Mouse (Mus musculus) kidney, postnatal 0 days (tissue): Measurements from ENCODE around the gene Fez2. TPM values are rescaled to one million over a fixed set of nuclear protein-coding genes. Genes with fewer than 3 reads are reported as not detected.

Experiments used
- ATAC-seq: fragments of 200-750 bp; cut with Nextera tagmentation; replicated peaks from 2 replicates; pipeline ENCODE4 v1.8.0; 2017; ENCODE audit warnings: low read depth, moderate number of reproducible peaks, moderate TSS enrichment, moderate library complexity; ENCODE audit not compliant: low FRiP score
- DNase-seq: peaks from one replicate; pipeline ENCODE4 v3.0.0-alpha.2; 2016; ENCODE audit warnings: low spot score
- H3K27ac ChIP-seq: fragments of 300-500 bp; sonication (generic); 2 replicates; pipeline ENCODE4 v1.5.1; 2014; ENCODE audit warnings: mild to moderate bottlenecking
- H3K27me3 ChIP-seq: fragments of 300-500 bp; sonication (generic); 2 replicates; pipeline ENCODE4 v1.6.1; 2014; ENCODE audit warnings: low read length, mixed read lengths; ENCODE audit not compliant: insufficient read depth
- H3K36me3 ChIP-seq: fragments of 300-500 bp; sonication (generic); 2 replicates; pipeline ENCODE4 v1.6.1; 2014; ENCODE audit warnings: low read length, mixed read lengths; ENCODE audit not compliant: insufficient read depth
- H3K4me1 ChIP-seq: fragments of 300-500 bp; sonication (generic); replicated peaks from 2 replicates; pipeline ENCODE4 v1.6.1; 2014; ENCODE audit warnings: antibody characterized with exemption, low read length, mixed read lengths; ENCODE audit not compliant: insufficient read depth
- H3K4me2 ChIP-seq: fragments of 300-500 bp; sonication (generic); 2 replicates; pipeline ENCODE4 v1.6.1; 2014; ENCODE audit warnings: mild to moderate bottlenecking, low read length, moderate library complexity, mixed read lengths
- H3K4me3 ChIP-seq: fragments of 300-500 bp; sonication (generic); replicated peaks from 2 replicates; pipeline ENCODE4 v1.5.1; 2014; ENCODE audit warnings: low read depth, low read length
- H3K9ac ChIP-seq: fragments of 300-500 bp; sonication (generic); 2 replicates; pipeline ENCODE4 v1.6.1; 2014; ENCODE audit warnings: low read depth, low read length
- H3K9me3 ChIP-seq: fragments of 300-500 bp; sonication (generic); replicated peaks from 2 replicates; pipeline ENCODE4 v1.6.1; 2016; ENCODE audit warnings: low read length, inconsistent platforms, mixed read lengths
- CTCF ChIP-seq: IDR thresholded peaks from 2 replicates; pipeline ENCODE4 v1.5.1; 2016; ENCODE audit warnings: antibody characterized with exemption, low read depth, mild to moderate bottlenecking, moderate library complexity
- WGBS: fragments of 180-500 bp; shearing (Covaris S2); extraction: QIAGEN DNeasy Blood & Tissue Kit; methylation state at CpG from one replicate; pipeline ENCODE4 v1.1.7; 2014; 5-methylcytosine and 5-hydroxymethylcytosine counted together
- polyA plus RNA-seq: library from polyadenylated mRNA; unstranded; fragments of >200 nt; fragmentation: Nextera tagmentation; extraction: Ambion mirVana; gene quantifications from 2 replicates; pipeline ENCODE4 v1.2.1, GENCODE M21; 2015

Fez2 gene
- polyA plus RNA-seq, 1 experiment from 2014 or later = 46.5 TPM

DNA sequence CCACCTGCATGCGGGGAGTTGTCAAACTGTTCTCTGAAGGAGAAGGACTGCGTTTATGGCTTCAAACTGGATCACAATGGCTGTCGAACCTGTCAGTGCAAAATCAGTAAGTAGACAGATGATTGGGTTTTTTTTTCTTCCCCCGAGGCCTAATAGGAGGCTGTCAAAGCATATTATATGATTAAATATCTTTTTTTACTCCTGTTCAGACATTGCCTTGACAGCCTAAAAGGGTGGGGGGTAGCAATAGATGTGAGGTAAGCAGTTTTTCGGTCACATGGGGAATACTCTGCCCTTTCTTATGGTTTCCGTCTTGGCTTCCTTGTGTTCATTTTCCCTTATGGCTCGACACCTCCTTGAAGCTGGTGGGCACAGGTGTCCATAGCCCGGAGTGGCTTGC, 82.7 kb downstream of the Fez2 start:
- peaks cover 5% of the 10 kb centered on the region; the same call in 1 of the 2 replicates for H3K36me3 ChIP-seq
- no peaks in the 10 kb centered on the region for H3K9me3 ChIP-seq
- DNase-seq = no peak
- no peak overlapping the region for H3K27ac ChIP-seq
- no peak overlapping the region for H3K4me3 ChIP-seq
- no peak for ATAC-seq
- H3K4me1 ChIP-seq = 0 out of 2 replicates have a peak, but pooled peaks cover 5% of the 10 kb centered on the region
- 90% methylated on average over 8 of the region's 8 CpGs for WGBS
- H3K4me2 ChIP-seq = no peak overlapping the region
- no peaks in the 10 kb centered on the region for H3K27me3 ChIP-seq
- no peak for TF ChIP-seq CTCF
- no peak overlapping the region for H3K9ac ChIP-seq

DNA sequence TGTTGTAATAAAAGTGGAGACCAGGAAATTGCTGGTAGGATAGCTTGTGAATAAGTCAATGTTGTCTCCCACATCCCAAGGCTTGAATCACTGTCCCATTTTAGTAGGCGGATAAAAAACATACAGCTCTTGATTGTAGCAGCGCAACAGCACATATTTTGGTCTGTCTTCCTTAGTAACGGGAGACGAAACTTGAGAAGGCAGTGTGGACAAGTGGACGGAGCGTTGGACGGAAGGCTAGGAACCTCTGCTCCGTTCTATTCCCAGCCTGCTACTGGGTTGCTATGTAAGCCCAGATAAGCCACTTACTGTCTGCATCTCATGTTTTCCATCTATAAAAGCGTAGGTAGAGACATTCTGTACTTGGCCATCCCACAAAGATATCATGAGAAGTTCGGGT, 84.7 kb downstream of the Fez2 start:
- no peak for DNase-seq

DNA sequence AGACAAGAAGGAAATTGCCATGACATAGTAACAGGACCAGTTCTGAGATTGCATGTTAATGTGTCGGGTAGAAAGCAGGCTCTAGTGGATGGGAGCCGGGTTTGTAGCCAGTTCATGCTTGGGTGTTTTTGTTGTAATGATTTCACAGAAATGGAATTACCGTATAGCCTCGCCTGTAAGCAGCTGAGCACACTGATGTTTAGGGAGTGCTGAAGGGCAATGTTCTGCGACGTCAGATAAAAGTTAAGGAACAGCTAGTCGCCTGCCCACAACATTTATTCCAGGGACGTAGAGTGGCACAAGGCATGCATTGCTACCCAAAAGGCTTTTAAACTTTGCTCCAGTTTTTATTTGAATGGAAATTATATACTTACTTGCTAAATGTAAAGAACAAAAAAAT, 86.5 kb downstream of the Fez2 start:
- Histone ChIP-seq H3K4me2 (no peak overlapping the region), H3K9me3 (no peaks in the 10 kb centered on the region), H3K4me3 (no peak overlapping the region), H3K27ac (no peak overlapping the region), H3K27me3 (no peaks in the 10 kb centered on the region), H3K36me3 (0 out of 2 replicates have a peak, but pooled peaks cover 5% of the 10 kb centered on the region), H3K4me1 (0 out of 2 replicates have a peak, but pooled peaks cover 5% of the 10 kb centered on the region), H3K9ac (no peak overlapping the region)
- TF ChIP-seq CTCF = no peak
- WGBS = 51% methylated on average over 8 of the region's 8 CpGs
- no peak for DNase-seq
- ATAC-seq = no peak

More for the DNA sequence above, 84.7 kb downstream of the Fez2 start:
- ATAC-seq = no peak
- WGBS = 80% methylated on average over 10 of the region's 10 CpGs
- peaks cover 5% of the 10 kb centered on the region; the same call in 1 of the 2 replicates for H3K36me3 ChIP-seq
- no peak overlapping the region for H3K4me2 ChIP-seq
- TF ChIP-seq CTCF = no peak
- no peaks in the 10 kb centered on the region for H3K27me3 ChIP-seq
- H3K9ac ChIP-seq = no peak overlapping the region
- 0 out of 2 replicates have a peak, but pooled peaks cover 5% of the 10 kb centered on the region for H3K4me1 ChIP-seq
- no peaks in the 10 kb centered on the region for H3K9me3 ChIP-seq
- H3K27ac ChIP-seq = no peak overlapping the region
- no peak overlapping the region for H3K4me3 ChIP-seq

DNA sequence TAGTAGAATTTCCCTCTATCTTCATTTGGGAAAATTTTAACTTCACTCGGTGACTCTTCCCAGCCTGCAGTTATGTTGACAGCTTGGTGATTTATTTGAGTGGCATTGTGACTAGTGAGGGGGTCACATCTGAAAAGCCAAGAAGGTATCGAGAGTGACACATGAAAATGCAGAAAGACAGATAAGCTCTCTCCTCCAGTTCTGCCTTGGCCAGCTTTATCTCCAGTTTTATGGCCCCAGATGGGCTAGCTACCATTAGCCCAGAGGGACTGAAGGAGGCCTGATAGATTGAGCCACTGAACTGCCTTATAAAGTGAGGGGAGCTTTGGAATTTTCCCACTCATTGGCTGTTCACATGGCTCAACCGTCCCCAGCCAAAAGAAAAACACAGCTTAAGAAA, 89.7 kb downstream of the Fez2 start:
- Histone ChIP-seq H3K27ac (no peak overlapping the region), H3K27me3 (no peaks in the 10 kb centered on the region), H3K4me1 (peaks cover 12% of the 10 kb centered on the region; the same call in 1 of the 2 replicates), H3K4me2 (no peak overlapping the region), H3K9me3 (no peaks in the 10 kb centered on the region), H3K9ac (no peak overlapping the region), H3K4me3 (no peak overlapping the region), H3K36me3 (no peaks in the 10 kb centered on the region)
- ATAC-seq (no peak), DNase-seq (no peak)
- WGBS = 27% methylated on average over 3 of the region's 3 CpGs
- no peak for TF ChIP-seq CTCF

DNA sequence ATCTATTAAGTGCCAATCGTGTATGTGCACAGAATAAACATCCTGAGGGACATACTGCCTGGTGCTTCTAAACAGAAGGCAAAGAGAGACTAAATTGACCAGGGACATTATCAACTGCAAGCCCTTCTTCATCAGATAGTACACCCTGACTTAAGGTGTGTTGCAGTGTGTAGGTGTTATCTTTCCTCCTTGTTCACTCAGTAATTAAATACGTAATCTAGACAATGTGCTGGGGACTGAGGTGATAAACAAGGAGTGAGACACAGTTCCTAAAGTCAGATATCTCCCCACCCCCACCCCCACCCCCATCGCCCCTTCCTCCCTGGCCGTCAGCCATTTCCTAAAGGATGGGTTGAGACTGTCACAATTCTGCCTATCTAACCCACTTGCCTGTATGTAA, 90.8 kb downstream of the Fez2 start:
- Histone ChIP-seq H3K27me3 (no peaks in the 10 kb centered on the region), H3K9ac (no peak overlapping the region), H3K36me3 (no peaks in the 10 kb centered on the region), H3K9me3 (no peaks in the 10 kb centered on the region), H3K4me2 (no peak overlapping the region), H3K27ac (no peak overlapping the region), H3K4me3 (no peak overlapping the region), H3K4me1 (peaks cover 15% of the 10 kb centered on the region)
- DNase-seq (no peak), ATAC-seq (no peak)
- TF ChIP-seq CTCF = no peak
- WGBS = 77% methylated on average over 4 of the region's 4 CpGs

DNA sequence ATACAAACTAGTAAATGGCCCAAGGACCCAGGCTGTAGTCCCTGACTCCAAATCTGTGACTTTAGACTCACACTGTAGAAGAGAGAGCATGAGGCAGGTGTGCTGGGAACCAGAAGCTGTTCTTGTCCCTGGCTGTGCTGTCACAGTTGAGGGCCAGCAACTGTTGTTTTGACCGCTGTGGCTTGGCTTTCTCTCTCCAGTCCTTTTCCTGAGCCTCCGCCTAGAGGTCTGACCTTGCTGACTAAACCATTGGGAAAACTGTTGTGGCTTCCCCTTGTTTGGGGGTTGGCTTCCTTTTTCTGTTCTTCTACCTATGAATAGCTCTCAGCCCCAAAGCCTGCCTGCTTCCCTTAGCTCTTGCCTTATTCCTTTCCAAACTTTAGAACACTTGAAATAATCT, 91.6 kb downstream of the Fez2 start:
- H3K4me2 ChIP-seq = no peak overlapping the region
- peaks cover 12% of the 10 kb centered on the region for H3K4me1 ChIP-seq
- H3K9me3 ChIP-seq = no peaks in the 10 kb centered on the region
- ATAC-seq (no peak), DNase-seq (no peak)
- TF ChIP-seq CTCF = no peak
- H3K4me3 ChIP-seq = no peak overlapping the region
- no peaks in the 10 kb centered on the region for H3K27me3 ChIP-seq
- no peaks in the 10 kb centered on the region for H3K36me3 ChIP-seq
- H3K27ac ChIP-seq = no peak overlapping the region
- WGBS = 48% methylated on average over 2 of the region's 2 CpGs
- no peak overlapping the region for H3K9ac ChIP-seq

DNA sequence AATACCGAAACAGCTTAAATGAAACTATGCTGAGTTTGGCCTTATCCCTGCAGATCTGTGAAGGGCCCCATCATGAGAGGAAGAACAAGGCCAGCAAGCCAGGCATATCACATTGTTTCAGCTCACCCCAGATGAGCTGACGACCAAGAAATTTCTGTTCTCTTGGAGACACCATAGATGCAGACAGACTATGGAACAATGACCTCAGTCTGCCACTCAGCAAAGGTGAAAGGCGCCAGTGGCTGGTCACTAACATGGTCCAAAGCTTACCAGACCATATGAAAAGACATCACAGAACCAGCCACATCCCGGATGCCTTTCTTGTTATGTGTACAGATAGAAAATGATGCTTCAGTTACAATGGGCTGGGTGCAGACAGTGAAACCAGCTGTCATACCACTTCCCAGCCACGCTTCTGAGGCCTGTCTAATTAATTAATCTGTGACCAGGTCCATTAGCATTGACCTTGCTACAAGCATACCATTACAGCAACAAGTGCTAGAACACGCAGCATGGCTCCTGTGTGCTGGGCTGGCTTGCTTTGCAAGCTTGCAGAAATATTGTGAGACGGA, 92.1 kb downstream of the Fez2 start:
- no peaks in the 10 kb centered on the region for H3K27me3 ChIP-seq
- H3K4me1 ChIP-seq = peaks cover 12% of the 10 kb centered on the region
- no peak overlapping the region for H3K9ac ChIP-seq
- H3K4me2 ChIP-seq = no peak overlapping the region
- no peak overlapping the region for H3K27ac ChIP-seq
- no peaks in the 10 kb centered on the region for H3K36me3 ChIP-seq
- H3K9me3 ChIP-seq = no peaks in the 10 kb centered on the region
- no peak overlapping the region for H3K4me3 ChIP-seq
- ATAC-seq (no peak), DNase-seq (no peak)
- WGBS = 78% methylated on average over 7 of the region's 7 CpGs
- TF ChIP-seq CTCF = no peak
